Mouse (Mus musculus) heart, adult 8-10 months (tissue): Measurements from ENCODE around the gene Fiz1. TPM values are rescaled to one million over a fixed set of nuclear protein-coding genes. Genes with fewer than 3 reads are reported as not detected.

Experiments used
- total RNA-seq, 4 experiments: library from RNA; stranded (reverse); gene quantifications; 2 replicates each; pipeline ENCODE4 v1.2.4; 2022

Gene Fiz1
- total RNA-seq, 4 experiments from 2014 or later, result 15.2 to 25.9 (median 17.5) TPM

Other genes with a start within 250 kb of the Fiz1 start
- not detected for gene Fam71e2, start 243.4 kb downstream of the Fiz1 start, total RNA-seq
- under 1 TPM in 1 of 4 experiments, not detected in 3; 0.19 TPM for gene Il11, start 231.8 kb downstream of the Fiz1 start, total RNA-seq
- not detected for gene Tmem190, start 231.8 kb downstream of the Fiz1 start, total RNA-seq
- 1 to 10 TPM; 2.2 to 5.5 (median 5.0) TPM for gene Tmem238, start 225.0 kb downstream of the Fiz1 start, total RNA-seq
- 100 to 1,000 TPM; 453 to 560 (median 508) TPM for gene Rpl28, start 221.8 kb downstream of the Fiz1 start, total RNA-seq
- gene Ube2s, start 202.1 kb downstream of the Fiz1 start, total RNA-seq, result 100 to 1,000 TPM in 1 of 4 experiments, 10 to 100 TPM in 3; 76.2 to 103 (median 88.7) TPM
- under 1 TPM in 3 of 4 experiments, not detected in 1; 0.09 to 0.56 (median 0.25) TPM for gene Shisa7, start 170.0 kb downstream of the Fiz1 start, total RNA-seq
- gene Isoc2b, start 144.4 kb downstream of the Fiz1 start, total RNA-seq, result 1 to 10 TPM; 5.3 to 6.1 (median 6.0) TPM
- 10 to 100 TPM; 52.2 to 62.9 (median 54.4) TPM for gene Isoc2a, start 137.5 kb downstream of the Fiz1 start, total RNA-seq
- under 1 TPM in 2 of 4 experiments, not detected in 2; 0.22 to 0.43 TPM for gene Gm36210, start 108.2 kb downstream of the Fiz1 start, total RNA-seq
- gene Zfp628, start 99.5 kb downstream of the Fiz1 start, total RNA-seq, result 1 to 10 TPM; 6.4 to 8.4 (median 7.5) TPM
- 1 to 10 TPM; 4.7 to 6.7 (median 5.3) TPM for gene Nat14, start 92.7 kb downstream of the Fiz1 start, total RNA-seq
- 1 to 10 TPM; 1.4 to 2.5 (median 1.9) TPM for gene Ssc5d, start 88.9 kb downstream of the Fiz1 start, total RNA-seq
- 10 to 100 TPM; 27.3 to 40.6 (median 33.1) TPM for gene Sbk2, start 50.3 kb downstream of the Fiz1 start, total RNA-seq
- gene Sbk3, start 43.5 kb downstream of the Fiz1 start, total RNA-seq, result 10 to 100 TPM; 28.3 to 70.4 (median 46.3) TPM
- gene Zfp579, start 18.5 kb downstream of the Fiz1 start, total RNA-seq, result 10 to 100 TPM in 3 of 4 experiments, 1 to 10 TPM in 1; 9.7 to 19.8 (median 11.8) TPM
- 10 to 100 TPM in 2 of 4 experiments, 1 to 10 TPM in 2; 7.2 to 12.1 (median 9.5) TPM for gene Zfp524, start 282 bp downstream of the Fiz1 start, total RNA-seq
- gene Gm44973, start 799 bp upstream of the Fiz1 start, total RNA-seq, result not detected
- gene Zfp865, start 5.7 kb upstream of the Fiz1 start, total RNA-seq, result 10 to 100 TPM; 11.5 to 13.3 (median 12.8) TPM
- gene Ccdc106, start 5.9 kb upstream of the Fiz1 start, total RNA-seq, result under 1 TPM in 1 of 4 experiments, not detected in 3; 0.22 TPM
- under 1 TPM in 1 of 4 experiments, not detected in 3; 0.37 TPM for gene 4632433K11Rik, start 19.4 kb upstream of the Fiz1 start, total RNA-seq
- gene Zfp784, start 23.7 kb upstream of the Fiz1 start, total RNA-seq, result 1 to 10 TPM; 4.9 to 7.4 (median 6.0) TPM
- 1 to 10 TPM; 3.2 to 4.4 (median 4.0) TPM for gene Zfp580, start 36.8 kb upstream of the Fiz1 start, total RNA-seq
- 10 to 100 TPM; 61.7 to 69.8 (median 64.9) TPM for gene U2af2, start 47.4 kb upstream of the Fiz1 start, total RNA-seq
- gene Epn1, start 65.5 kb upstream of the Fiz1 start, total RNA-seq, result 100 to 1,000 TPM; 164 to 192 (median 185) TPM
- gene Rfpl4, start 102.3 kb upstream of the Fiz1 start, total RNA-seq, result not detected
- gene Rasl2-9, start 111.3 kb upstream of the Fiz1 start, total RNA-seq, result 1 to 10 TPM; 7.4 to 9.7 (median 8.9) TPM
- not detected for gene Vmn1r55, start 135.0 kb upstream of the Fiz1 start, total RNA-seq
- gene Vmn1r56, start 182.1 kb upstream of the Fiz1 start, total RNA-seq, result not detected
- gene Vmn1r57, start 203.8 kb upstream of the Fiz1 start, total RNA-seq, result not detected